Mouse (Mus musculus) c-Kit-positive CD71-positive TER-119-positive erythroid progenitor cells, embryonic 14.5 days (primary cell): ENCODE measurements around the gene Prune2.
"Not testable (repeated sequence)": the region's sequence is repeated elsewhere in the genome, so short reads cannot be mapped to it uniquely, and the experiment has no call there.

ENCODE experiments used
- DNase-seq: peaks from one replicate; pipeline ENCODE4 v3.0.0-alpha.2; 2013; ENCODE audit warnings: low spot score

The Prune2 gene

DNA sequence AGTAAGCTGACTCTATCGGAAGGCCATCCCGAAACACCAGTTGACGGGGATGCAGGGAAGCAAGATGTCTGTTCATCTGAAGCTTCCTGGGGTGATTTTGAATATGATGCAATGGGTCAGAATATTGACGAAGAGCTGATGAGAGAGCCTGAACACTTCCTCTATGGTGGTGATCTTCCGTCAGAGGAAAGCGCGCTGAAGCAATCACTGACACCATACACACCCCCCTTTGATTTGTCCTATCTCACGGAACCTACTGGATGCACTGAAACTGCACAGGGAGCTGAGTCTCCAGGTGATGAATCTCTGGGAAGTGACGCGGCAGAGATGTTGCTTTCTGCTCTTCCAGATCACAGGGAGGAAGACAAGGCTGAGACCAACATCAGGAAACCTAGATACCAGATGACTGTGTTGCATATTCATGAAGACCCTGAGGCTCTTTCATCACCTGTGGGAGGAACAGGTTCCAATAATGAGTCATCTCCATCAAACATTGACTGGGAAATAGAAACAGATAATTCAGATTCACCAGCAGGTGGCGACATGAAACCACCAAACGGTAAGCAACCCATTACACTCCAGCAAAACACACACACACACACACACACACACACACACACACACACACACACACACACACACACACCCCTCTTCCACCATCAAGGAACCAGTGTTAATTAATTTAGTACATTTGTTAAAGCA, 168.3 kb downstream of the Prune2 start:
- DNase-seq = peak; percentile 49

DNA sequence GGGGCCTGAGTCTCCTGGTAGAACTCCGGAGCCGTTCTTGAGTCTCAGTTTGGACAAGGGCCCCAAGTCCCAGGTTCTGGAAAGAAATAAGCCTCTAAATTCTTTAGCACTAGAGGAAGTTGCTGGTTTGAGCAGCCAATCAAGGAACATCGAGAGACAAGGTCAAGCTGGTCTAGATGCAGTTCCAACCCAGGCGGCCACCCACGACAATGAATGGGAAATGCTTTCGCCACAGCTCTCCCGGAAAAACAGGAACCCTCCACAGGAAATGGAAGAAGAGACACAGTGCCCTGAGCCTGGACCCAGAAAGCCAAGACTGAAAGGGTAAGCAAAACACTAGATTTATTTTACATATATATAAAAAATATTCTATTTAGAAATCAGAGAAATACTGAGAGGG, 169.5 kb downstream of the Prune2 start:
- no peak for DNase-seq

DNA sequence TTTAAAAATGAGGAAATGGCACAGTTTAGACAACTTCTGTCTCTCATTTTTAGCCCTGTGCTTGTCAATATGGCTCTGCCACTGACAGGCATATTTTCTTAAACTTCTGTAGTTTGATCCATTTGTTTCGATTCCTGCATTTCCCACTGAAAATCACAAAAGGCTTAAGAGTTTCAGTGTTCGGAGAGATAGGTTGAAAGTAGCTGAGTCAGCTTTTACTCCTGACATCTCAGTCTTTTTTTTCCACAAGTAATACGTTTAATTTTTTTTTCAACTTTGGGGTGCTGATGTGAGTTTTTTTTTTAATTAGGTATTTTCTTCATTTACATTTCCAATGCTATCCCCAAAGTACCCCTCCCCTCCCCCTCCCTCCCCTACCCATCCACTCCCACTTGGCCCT, 174.6 kb downstream of the Prune2 start:
- no peak for DNase-seq

GRCm38 (mm10) chr19:17136677-17137460, 181.0 kb downstream of the Prune2 start:
- no peak for DNase-seq

DNA sequence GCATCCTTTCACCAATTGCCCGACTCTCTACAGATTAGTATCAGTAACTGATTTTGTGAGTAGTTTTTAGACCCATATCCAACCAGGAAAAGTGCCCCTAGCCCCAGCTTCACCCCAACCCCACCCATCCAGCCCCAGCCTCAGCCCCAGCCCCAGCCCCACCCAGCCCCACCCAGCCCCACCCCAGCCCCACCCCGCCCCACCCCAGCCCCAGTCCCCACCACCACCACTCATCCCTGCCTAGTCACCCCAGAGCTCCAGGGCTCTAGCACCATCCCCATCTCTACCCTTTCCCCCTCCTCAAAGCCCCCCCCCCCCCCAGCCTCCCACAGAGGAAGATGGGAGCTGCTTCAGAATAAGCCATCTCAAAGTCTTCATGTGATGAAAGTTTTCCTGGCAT, 181.7 kb downstream of the Prune2 start:
- DNase-seq = no peak

DNA sequence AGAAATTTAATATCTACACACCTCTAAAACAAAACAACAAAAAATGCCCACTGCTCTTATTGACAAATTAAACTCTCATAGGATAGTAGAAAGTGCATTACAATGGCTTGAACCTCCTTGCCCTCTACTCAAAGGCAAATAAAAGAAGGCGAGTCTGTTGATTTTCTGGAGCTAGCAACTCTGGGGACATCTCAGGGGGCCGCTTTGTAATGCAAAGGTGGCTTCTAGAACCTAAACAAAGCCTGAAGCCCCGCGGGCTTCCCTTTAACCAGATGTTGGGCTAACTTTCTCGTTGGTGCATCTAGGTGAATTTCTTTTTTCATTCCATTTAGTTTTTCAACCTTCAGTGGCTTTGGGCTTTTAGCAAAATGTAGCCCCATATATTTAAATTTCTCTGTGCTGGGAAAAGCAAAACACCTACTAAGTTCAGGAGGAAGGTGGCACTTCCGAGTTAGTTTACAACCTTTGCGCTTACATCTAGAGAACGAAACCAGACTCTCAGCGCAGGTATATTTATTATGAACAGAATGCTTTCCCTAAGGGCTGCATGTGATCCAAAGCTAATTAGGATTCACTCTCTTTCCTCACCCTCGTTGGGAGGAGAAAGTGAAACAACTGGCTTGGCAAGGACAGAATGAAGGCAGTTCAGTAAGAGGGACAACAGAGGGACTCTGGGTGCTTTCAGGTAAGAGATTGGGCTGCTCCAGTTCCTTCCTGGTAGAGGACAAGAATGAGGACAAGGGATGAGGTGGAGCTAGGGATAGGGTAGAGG, 182.4 kb downstream of the Prune2 start:
- no peak for DNase-seq

GRCm38 (mm10) chr19:17140016-17140914, 184.3 kb downstream of the Prune2 start:
- no peak for DNase-seq

DNA sequence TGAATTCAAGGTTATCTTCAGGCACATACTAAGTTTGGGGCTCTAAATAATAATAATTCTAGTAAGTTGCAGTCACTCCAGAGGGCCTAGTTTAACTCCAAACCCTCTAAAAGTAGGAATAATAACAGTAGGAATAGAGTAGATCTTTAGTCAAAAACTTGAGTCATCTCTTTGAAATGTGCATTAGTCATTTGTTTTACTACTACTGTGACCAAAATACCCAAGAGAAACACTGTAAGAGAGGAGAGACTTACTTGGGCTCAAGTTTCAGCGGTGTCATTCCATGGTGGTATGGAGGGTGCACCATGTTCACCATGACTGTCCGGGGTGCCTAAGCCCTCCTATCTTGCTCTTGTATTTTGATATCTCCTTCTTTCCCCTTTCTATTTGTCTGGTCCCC, 187.3 kb downstream of the Prune2 start:
- DNase-seq = no peak

GRCm38 (mm10) chr19:17144205-17144604, 188.3 kb downstream of the Prune2 start:
- DNase-seq = no peak

DNA sequence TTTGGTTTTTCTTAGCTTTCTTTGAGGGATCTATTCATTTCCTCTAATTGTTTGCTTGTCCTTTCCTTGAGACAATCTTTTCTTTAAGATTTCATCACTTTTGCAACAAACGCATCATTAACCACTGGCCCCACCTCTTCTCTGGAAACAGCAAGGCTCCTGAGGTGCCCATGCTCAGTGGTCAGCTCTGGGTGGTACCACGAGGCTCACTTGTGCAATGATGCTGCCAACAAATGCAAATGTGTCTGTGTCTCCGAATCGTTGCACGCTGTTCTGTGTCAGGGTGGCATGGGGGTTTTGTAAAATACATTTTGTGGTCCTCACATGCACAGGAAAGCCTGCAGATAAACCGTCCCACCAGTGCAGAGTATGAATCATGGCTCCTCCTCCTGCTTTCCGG, 194.1 kb downstream of the Prune2 start:
- DNase-seq = no peak

- no peak for DNase-seq
Observed at GRCm38 (mm10) chr19:17151781-17152180, 195.9 kb downstream of the Prune2 start.

GRCm38 (mm10) chr19:17152461-17152860, 196.5 kb downstream of the Prune2 start:
- no peak for DNase-seq

DNA sequence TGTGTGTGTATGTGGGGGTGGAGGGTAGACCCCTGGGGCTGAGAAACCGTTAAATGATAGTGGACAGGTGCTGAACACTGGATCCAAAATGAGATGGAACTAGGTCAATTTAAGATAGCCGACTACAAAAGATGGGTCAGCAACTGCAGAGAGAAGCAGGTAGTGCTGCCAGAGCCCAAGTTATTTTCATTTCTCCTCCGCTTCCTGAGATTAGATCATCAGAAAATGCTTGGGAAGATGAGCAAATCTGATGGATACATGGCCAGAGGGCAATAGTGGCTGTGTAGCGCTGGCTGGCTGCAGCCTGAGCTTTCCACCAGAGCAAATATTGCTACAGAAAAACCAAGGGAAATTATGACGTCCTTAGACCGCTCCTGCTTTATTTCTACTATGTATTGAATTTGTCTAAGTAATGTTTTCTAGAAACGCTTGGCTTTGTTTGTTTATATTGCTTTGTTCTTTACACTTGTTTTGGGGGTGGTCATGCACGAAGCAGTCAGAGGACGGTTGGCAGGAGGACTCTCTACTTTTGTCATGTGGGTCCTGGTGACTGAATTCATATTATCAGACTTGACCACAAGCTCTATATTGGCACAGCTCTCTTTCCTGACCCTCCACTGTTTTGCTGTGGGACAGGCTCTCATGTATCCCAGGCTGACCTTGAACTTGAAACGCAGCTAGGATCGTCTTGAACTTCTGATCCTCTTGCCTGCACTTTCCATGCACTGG, 198.2 kb downstream of the Prune2 start:
- no peak for DNase-seq

GRCm38 (mm10) chr19:17155216-17155615, 199.3 kb downstream of the Prune2 start:
- no peak for DNase-seq

- no peak for DNase-seq
Observed at GRCm38 (mm10) chr19:17159676-17160075, 203.8 kb downstream of the Prune2 start.

GRCm38 (mm10) chr19:17160231-17160630, 204.3 kb downstream of the Prune2 start:
- no peak for DNase-seq

- DNase-seq = peak; percentile 36
Observed at GRCm38 (mm10) chr19:17163511-17163953, 207.6 kb downstream of the Prune2 start.

DNA sequence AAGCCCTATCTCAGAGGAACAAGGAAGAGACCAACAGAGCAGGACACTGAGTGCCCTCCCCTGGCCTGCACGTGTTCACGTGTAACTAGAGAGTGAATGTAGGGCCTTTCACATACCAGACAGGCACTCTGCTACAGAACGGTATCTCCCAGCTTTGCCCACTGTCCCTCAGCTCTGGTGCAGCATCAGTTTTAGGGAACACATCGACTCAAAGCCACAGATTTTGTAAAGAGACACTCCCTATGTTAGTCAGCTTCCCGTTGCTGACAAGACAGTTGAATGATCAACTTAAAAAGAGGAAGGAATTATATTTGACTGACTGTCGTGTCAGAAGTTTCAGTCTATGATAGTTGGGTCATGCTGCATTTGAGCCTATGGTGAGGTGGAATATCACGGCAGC, 210.4 kb downstream of the Prune2 start:
- DNase-seq = no peak

- DNase-seq = no peak
Observed at GRCm38 (mm10) chr19:17168186-17168585, 212.3 kb downstream of the Prune2 start.

DNA sequence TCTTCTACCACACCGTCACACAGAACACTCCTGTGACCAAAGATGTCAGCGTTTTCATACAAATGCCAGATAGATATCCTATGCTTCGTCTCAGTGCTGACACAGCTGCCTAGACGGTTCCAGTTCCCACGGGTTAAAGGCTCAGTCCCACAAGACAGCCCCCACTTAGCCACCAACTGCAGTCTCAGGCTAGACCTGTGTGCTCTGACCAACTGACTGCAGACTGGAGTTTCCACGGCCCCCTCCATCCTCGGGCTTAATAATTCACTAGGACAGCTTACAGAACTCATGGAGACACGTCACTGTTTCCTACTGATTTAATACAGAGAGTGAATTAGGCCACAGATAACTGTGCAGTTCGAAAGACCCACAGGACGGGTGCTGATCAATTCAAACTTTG, 213.8 kb downstream of the Prune2 start:
- DNase-seq = no peak

DNA sequence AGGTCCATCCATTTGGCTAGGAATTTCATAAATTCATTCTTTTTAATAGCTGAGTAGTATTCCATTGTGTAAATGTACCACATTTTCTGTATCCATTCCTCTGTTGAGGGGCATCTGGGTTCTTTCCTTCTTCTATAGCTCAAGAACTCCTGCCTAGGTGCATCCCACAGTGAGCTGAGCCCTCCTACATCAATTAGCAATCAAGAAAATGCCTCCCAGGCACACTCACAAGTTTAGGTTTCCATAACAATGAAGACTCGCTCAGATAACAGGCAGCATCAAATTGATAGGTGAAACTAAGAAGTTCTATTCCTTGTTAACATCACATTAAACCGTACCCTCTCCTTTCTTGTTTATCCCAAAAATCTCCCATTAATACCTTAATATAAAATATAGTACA, 218.6 kb downstream of the Prune2 start:
- not testable (repeated sequence) for DNase-seq
